Mouse (Mus musculus): ENCODE results near the gene Endod1.

DNA sequence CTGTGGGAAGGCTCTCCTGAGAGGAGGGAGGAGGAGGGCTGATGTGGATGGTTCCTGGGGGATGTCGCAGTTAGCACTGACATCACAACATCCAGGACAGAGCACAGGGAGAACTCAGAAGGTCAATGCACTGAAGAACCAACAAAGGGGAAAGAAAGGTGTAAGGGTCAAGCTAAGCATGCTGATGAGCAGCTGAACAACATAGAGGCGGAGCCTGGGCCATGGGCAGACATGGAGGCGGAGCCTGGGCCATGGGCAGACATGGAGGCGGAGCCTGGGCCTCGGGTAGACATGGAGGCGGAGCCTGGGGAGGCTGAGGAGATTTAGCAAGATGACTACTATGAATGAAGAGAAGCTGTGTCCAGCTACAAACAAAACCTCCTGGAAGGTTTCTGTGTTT, 17.8 kb downstream of the Endod1 start:
- no peak for TF ChIP-seq CTCF (IDR thresholded peaks at IDR 0.05; ENCODE audit: borderline replicate concordance, insufficient read depth, low read depth, low read length)
- TF ChIP-seq POLR2A (IDR thresholded peaks at IDR 0.05; ENCODE audit: borderline replicate concordance, insufficient read depth, low read length) = no peak
